Mouse (Mus musculus): ENCODE measurements around the gene Sgtb.

Sgtb gene

DNA sequence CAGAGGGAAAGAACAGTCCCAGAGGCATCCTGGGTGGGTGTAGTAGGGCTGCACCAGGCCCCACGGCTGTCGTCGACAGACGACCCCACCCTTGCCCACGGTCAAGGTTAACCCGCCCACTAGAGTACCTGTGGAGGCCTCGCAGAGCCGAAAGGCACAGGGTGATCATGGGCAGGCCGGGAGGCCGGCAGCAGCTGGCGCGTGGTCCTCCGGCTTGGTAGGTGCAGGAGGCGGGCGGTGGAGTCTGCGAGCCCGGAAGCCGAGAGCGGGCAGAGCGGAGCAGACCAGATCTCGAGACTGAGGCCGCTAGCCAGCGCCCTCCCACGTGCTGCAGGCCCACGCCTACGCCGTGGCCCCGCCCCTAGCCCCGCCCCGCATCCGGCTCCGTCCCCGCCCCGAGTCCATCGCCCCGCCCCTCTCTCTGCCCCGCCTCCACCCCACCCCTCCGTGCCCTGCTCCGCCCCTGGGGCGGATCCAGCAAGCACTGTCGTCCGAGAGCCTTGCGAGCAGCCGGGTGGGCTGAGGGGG, at the start of gene Sgtb, which contains the start of gene Nln:
TSS of gene Sgtb (plus strand) at position 454 of the 528 bp plus-strand sequence.
TSS of gene Nln (minus strand) at position 327 of the 528 bp plus-strand sequence.
- DNase-seq (ENCODE audit: low spot score), result peak; percentile 86

DNA sequence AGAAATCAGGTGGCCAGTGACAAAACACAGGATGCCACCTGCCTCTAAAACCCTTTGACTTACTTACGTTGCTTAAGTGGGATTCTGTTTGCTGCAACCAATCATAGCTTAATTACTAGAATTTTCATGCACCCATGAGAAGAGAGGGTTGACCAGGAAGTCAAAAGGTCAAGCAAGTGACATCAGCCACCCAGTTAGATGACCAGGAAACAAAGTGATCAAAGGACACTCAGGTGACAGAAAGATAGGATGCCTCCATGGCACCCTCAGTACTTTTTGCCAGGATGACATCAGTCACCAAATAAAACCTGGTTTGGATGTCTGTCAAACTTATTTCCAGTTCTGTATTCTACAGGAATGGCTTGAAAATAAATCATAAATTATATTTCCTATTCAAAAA, 49.3 kb upstream of the Sgtb start:
- DNase-seq (ENCODE audit: low spot score), result no peak

GRCm38 (mm10) chr13:104061975-104062750, 47.4 kb upstream of the Sgtb start:
- DNase-seq (ENCODE audit: low spot score), result no peak

- DNase-seq (ENCODE audit: low spot score), result no peak
Observed at GRCm38 (mm10) chr13:104063061-104063460, 46.5 kb upstream of the Sgtb start.

DNA sequence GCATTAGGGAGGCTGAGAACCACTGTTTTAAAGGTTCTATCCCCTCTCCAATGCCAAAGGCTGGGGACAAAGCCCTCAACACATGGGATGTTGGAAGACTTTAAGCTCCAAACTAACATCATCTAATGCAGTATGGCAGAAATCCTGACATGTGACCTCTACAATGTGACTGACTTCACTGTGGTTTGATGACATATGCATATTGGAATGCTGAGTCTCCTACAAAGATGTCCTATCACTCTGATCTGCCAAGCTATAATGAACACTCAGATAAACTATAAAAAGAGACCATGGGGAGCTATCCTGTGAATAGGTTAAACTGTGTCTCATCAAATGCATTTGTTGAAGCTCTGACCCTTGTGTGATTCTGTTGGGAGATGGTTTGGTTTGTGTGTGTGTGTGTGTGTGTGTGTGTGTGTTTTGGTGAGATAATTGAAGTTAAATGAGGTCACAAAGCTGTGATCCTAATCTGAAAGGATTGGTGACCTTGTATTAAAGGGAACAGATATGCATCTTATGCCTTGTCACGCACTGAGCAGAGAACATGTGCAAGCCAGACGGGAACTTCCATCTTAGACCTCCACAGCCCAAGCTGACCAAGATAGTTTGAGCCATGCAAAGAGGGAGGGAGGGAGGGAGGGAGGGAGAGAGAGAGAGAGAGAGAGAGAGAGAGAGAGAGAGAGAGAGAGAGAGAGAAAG, 43.7 kb upstream of the Sgtb start:
- no peak for DNase-seq (ENCODE audit: low spot score)

DNA sequence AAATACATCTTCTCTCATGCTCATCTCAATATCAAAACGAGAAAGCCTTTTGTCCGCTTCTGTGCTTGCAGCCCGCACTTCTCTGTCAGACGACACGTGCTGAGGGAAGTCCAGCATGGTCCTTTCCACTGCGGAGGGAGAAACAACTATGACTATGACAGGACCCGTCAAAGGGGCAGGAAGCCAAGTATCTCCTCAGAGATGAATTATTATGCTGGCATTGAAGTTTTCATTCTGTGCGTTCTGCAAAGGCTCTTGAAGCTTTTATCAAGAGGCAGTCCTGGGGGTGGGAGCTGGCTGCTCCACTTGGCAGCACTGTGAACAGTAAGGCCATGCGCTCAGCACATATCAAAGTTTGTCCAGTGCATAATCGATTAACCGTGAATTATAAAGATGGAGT, 40.3 kb upstream of the Sgtb start:
- DNase-seq (ENCODE audit: low spot score), result no peak

DNA sequence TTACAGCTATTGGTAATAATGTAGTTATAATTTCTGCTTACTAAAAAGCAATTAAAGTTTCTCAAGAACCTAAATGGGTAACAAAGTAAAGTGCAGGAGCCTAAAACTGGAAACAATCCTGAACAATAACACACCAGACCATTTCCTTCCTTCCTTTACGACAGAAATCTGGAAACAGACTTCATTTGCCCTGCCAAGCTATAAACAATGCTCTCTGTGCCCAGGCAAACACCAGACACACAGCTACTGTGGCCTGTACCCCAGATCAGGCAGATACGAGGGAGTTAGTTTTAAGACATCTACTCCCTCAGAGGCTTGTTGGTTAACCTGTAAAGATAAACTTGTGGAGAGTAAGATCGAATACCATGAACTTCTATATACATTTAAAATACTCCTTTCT, 38.8 kb upstream of the Sgtb start:
- DNase-seq (ENCODE audit: low spot score), result no peak

DNA sequence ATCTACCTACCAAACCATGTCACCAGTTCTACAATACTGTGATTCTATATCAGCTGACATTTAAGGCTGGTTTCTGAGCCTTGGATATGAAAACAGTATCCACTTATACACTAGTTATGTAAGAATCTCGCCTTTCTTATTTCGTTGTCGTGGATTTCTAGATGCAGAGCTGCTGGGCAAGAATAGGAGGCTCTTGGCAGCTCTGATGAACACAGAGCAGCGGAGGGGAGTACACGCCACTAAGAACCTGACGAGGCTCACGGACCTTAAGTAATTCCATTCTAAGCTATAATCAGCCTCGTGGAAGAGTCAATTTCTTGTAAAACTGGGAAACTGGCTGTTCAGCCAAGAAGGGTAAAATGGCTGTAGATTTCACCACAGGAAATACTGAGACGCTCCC, 37.2 kb upstream of the Sgtb start:
- no peak for DNase-seq (ENCODE audit: low spot score)

DNA sequence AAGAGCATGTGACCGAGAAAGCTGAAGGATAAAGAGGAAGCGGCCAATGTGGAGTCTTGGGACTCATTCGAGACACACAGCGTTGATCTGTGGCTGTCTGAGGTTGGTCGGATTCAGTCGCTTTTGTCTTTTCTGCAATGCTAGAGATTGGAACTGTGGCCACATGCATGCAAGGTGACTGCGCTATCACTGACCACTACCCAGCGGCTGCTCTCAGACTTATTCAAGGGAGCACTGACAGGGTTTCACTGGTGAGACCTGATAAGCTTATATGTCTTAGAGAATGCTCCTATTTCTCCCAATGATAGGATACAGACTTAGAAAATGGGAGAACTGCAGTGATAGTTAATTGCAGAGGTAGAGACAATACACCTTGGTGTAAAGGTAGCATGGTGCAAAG, 35.3 kb upstream of the Sgtb start:
- no peak for DNase-seq (ENCODE audit: low spot score)

DNA sequence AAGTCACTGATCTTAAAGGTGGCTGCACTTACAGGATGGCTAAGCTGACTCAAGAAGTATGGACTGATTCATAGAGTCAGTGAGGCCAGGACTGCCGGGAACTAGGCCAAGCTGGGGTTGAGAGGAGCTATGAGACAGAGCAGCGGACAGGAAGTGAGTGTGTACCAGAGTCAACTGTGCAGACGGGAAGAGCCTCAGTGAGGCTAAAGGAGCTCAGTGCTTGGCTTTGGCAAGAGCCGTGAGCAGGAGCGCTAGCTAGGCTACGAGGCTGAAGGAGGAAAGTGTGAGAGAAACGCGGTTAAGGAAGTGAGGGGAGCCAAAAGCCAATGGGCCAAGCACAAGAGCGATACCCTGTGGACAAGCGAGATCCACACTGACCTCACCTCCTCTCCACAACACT, 34.8 kb upstream of the Sgtb start:
- DNase-seq (ENCODE audit: low spot score), result no peak

- DNase-seq (ENCODE audit: low spot score), result no peak
Observed at GRCm38 (mm10) chr13:104076993-104077392, 32.5 kb upstream of the Sgtb start.

- DNase-seq (ENCODE audit: low spot score), result no peak
Observed at GRCm38 (mm10) chr13:104082504-104082903, 27.0 kb upstream of the Sgtb start.

DNA sequence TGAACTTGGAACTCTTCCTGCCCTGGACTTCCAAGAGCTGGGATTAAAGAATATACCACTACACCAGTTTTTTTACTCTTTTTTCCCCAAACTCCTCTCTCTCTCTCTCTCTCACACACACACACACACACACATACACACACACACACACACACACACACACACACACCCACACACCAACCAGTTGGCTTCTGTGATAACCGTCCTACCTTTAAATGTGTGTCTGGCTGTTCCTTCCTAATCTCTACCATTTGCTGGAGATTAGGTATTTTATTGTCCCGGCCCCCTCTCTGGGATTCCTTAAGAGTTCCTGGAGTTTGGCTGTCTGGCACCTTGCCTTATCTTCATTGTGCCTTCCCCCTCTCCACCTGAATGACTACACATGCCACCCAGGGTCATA, 24.9 kb upstream of the Sgtb start:
- no peak for DNase-seq (ENCODE audit: low spot score)

DNA sequence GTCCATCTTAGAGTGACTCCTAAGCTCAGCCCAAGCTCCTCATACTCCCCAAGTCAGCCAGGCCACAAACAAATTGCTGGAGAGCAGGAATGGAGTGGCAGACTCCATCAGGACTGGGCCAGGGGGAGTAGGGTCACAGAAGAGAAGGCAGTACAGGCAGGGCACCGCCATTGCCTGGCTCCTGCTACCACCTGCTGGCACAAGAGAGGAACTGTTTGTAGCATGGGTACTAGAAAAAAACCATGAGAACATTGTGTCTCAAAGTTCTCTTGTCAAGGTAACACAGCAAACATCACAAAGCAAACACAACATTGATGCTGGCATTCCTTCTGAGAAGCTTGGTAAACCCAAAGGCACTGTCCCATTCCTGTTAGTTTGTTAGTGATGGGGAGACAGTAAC, 20.2 kb upstream of the Sgtb start:
- DNase-seq (ENCODE audit: low spot score), result peak; percentile 15

GRCm38 (mm10) chr13:104091734-104092133, 17.8 kb upstream of the Sgtb start:
- no peak for DNase-seq (ENCODE audit: low spot score)

GRCm38 (mm10) chr13:104094531-104095385, 14.8 kb upstream of the Sgtb start:
- DNase-seq (ENCODE audit: low spot score), result no peak

DNA sequence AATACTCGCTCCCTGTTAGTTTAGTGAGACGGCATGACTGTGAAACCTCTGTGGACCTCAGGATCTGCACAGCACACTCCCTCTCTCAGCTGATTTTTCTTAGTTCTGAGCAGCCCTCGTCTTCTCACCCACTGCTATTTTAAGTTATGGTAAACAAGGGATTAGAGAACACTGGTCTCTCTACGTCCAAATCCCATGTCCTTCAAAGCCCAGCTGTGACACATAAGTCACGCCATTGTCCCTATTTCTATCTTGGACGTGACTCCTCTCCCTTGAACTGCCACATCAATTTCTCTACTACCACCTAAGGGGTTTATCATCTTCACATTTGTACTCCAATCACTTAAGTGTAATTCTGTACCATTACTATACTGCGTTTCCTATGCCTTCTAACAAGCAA, 13.6 kb upstream of the Sgtb start:
- no peak for DNase-seq (ENCODE audit: low spot score)

- no peak for DNase-seq (ENCODE audit: low spot score)
Observed at GRCm38 (mm10) chr13:104097190-104097589, 12.4 kb upstream of the Sgtb start.

GRCm38 (mm10) chr13:104100416-104100815, 9.1 kb upstream of the Sgtb start:
- no peak for DNase-seq (ENCODE audit: low spot score)

DNA sequence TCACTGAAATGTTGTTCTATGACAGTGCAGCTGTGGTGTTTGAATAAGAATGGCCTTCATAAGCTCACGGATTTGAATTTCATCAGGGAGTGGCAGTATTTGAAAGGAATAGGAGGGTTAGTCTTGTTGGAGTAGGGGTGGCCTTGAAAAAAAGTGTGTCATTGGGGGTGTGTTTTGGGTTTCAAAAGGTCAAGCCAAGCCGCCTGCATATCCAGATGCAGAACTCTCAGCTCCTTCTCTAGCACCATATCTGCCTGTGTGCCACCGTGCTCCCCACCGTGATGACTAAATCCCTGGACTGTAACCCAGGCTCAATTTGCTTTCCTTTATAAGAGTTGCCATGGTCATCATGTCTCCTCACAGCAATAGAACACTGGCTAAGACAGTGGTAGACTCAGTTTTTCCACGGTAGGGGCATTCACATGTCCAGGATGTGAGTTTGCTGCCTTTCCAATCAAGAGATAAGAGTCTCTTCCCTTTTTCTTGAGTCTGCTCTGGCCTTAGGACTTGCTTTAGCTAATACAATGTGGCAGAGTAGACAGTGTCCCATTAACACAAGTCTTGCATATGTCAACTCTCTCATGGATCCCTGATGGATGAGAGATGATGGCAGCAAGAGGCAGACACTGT, 7.8 kb upstream of the Sgtb start:
- DNase-seq (ENCODE audit: low spot score), result no peak

GRCm38 (mm10) chr13:104108651-104109287, 772 bp upstream of the Sgtb start:
- no peak for DNase-seq (ENCODE audit: low spot score)
